Mouse (Mus musculus) heart, postnatal 14 days (tissue): ENCODE data around the gene Rhobtb1. TPM values are rescaled to one million over a fixed set of nuclear protein-coding genes. Genes with fewer than 3 reads are reported as not detected.
A peak's percentile ranks its signal among the peaks of the same experiment; 100 is the strongest.

Experiments used
- DNase-seq, 2 experiments: peaks; one replicate each; pipeline ENCODE4 v3.0.0; 2021 to 2022
- intact Hi-C: fragments of 180-260 bp; cut with DNase I; formaldehyde crosslinking; loops from one replicate; pipeline ENCODE4 v1.15.1; 2025
- long read RNA-seq, 2 experiments: library from polyadenylated mRNA; stranded (forward); transcript quantifications; one replicate each; pipeline ENCODE4 v2.0.0; 2021
- total RNA-seq, 2 experiments: library from RNA; stranded (reverse); gene quantifications; 2 replicates each; pipeline ENCODE4 v1.2.3; 2021

Rhobtb1 gene
- 100 to 1,000 TPM; 136 TPM for total RNA-seq
- long read RNA-seq, experiment 1, full-length matches to known transcripts, result 25 of 50 reads
- long read RNA-seq, experiment 1, partial matches to known transcripts, result 13 of 50 reads
- long read RNA-seq, experiment 1, other reads (novel, unspliced or antisense), result 12 of 50 reads
- long read RNA-seq, experiment 2, full-length matches to known transcripts, result 10 of 29 reads
- long read RNA-seq, experiment 2, partial matches to known transcripts, result 7 of 29 reads
- long read RNA-seq, experiment 2, other reads (novel, unspliced or antisense), result 12 of 29 reads

- intact Hi-C loops, result no loop called here
- DNase-seq, result no peak
Observed at GRCm38 (mm10) chr10:69151045-69151444, at the start of gene Rhobtb1. Gene Rhobtb1, plus strand, starts transcription at chr10:69151434.

DNA sequence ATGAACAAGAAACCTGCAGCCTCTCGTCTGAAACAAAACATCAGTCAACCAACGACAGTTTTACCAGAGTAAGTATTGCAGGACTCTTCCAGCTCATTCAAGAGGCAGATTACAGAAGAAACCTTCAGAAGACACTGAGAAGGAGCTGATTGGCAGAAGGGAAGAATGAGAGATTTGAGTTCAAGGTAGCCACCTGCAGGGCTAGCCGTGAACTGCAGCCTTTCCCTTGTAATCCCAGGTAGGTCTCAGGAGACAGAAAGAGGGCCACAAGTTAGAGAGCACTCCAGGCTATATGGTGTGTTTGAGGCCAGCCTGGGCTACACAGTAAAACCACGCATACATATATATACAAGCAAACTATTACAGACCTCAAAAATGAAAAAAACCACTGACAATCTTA lies 49.2 kb upstream of the Rhobtb1 start:
- intact Hi-C loops, result no loop called here
- peak; percentile 18 to 45 for DNase-seq

- DNase-seq, result no peak
- intact Hi-C loops, result no loop called here
Observed at GRCm38 (mm10) chr10:69104143-69104882, 46.9 kb upstream of the Rhobtb1 start.

- intact Hi-C loops, result no loop called here
Observed at GRCm38 (mm10) chr10:69104883-69105225, 46.4 kb upstream of the Rhobtb1 start.

DNA sequence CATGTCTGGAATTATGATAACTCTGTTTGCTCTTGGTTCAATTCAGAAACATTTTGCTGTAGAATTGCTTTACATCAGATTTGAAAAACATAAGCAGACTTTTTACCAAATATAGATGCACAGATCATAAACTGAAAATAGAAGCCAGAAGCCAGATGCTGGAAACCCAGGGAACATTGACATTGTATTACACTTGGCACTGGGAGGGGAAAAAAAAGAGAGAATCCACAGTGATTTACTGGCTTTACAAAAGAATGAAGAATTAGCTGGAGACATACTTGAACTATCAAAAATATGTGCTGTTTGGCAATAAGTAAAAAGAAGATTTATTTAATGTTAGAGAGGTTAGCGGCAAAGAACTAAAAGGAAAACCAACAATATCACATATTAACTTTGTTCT lies 44.4 kb upstream of the Rhobtb1 start:
- no peak for DNase-seq
- intact Hi-C loops, result no loop called here

More at GRCm38 (mm10) chr10:69104883-69105225, 46.4 kb upstream of the Rhobtb1 start:
- no peak for DNase-seq

DNA sequence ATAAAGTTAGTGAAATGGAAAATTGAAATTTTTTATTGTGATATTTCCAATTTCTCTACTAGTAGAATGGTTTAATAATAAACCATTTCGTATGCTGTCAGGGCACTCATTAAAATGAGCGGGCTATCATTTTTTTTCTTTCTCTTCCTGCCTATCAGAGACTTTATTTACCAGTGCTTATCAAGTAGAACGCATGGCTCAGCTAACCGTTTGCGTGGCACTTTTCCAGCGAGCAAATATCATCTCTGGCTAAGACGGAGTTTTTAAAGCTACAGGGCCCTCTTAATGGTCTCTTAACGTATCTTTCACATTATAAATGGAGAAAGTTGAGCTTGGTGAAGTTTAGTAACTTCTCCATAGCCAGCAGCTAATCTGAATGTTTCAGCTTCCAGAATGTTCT lies 44.0 kb upstream of the Rhobtb1 start:
- peak; percentile 17 to 21 for DNase-seq
- intact Hi-C loops, result no loop called here

GRCm38 (mm10) chr10:69114384-69114783 lies 36.9 kb upstream of the Rhobtb1 start:
- intact Hi-C loops, result loop anchor here (10.0 kb wide), 1 partner anchor 210 kb away; no protein-coding TSS in a partner anchor

GRCm38 (mm10) chr10:69117996-69118395 lies 33.2 kb upstream of the Rhobtb1 start:
- DNase-seq, result no peak
- intact Hi-C loops, result loop anchor here (10.0 kb wide), 1 partner anchor 213 kb away; no protein-coding TSS in a partner anchor

More at GRCm38 (mm10) chr10:69114384-69114783, 36.9 kb upstream of the Rhobtb1 start:
- no peak for DNase-seq

DNA sequence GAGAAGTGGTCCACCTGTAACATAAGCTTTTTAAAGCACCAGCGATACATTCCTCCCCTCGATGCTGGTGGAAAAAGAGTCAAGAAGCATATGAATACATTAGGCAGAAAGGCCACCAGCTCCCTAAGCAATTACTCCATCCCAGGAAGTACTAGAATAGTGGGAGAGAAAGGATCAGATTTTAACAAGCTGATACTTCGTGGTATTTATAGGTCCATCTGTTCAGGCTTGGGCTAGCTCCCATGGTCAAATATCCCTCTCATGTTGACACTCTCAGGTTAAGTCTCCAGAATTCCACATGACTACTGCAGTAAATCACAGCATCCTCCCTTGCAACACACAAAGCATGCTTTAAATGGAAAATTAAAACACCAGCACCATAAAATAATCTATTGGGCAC lies 32.3 kb upstream of the Rhobtb1 start:
- DNase-seq, result no peak
- intact Hi-C loops, result loop anchor here (10.0 kb wide), 1 partner anchor 214 kb away; no protein-coding TSS in a partner anchor

DNA sequence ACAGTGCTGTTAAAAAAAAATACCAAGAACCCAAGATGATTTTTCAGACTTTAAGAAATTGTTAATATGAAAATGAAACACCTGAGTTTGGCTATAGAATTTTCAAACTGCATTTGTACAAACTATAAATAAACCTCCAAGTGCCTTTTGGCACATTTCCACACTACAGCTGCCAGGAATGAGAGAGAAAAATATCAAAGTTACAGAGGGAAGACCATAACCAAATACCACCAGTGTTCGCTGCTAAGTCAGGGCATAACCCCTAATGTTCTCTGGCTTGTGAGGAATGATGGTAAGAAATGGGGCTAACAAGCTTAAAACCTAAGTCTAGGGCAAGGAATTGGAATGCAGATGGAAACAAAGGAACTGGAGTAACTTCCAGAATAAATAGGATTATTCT lies 31.8 kb upstream of the Rhobtb1 start:
- no peak for DNase-seq
- intact Hi-C loops, result loop anchor here (10.0 kb wide), 1 partner anchor 215 kb away; no protein-coding TSS in a partner anchor

- intact Hi-C loops, result no loop called here
Observed at GRCm38 (mm10) chr10:69126546-69126945, 24.7 kb upstream of the Rhobtb1 start.

GRCm38 (mm10) chr10:69128531-69128930 lies 22.7 kb upstream of the Rhobtb1 start:
- no peak for DNase-seq
- intact Hi-C loops, result no loop called here

More at GRCm38 (mm10) chr10:69126546-69126945, 24.7 kb upstream of the Rhobtb1 start:
- DNase-seq, result no peak

DNA sequence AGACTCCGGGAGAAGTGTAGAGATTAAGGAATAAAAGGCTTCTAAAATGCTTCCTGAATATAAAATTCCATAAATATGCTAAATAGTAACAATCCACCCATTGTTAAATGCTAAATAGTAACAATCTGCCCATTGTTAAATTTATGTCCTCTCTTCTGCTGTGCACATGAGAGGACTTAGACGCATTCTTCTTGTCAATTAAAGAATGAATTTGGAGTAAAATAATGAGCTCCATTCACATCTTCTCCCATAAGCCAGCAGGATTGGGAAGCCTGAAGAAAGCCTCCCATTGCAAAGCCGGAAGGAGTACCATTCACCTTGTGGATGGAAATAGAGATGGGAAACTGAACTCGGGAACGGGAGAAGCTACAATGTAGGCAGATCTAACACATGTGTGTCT lies 20.6 kb upstream of the Rhobtb1 start:
- DNase-seq, result no peak
- intact Hi-C loops, result no loop called here

GRCm38 (mm10) chr10:69134356-69134755 lies 16.9 kb upstream of the Rhobtb1 start:
- no peak for DNase-seq

GRCm38 (mm10) chr10:69136241-69136828 lies 14.9 kb upstream of the Rhobtb1 start:
- intact Hi-C loops, result no loop called here

More at GRCm38 (mm10) chr10:69134356-69134755, 16.9 kb upstream of the Rhobtb1 start:
- intact Hi-C loops, result no loop called here

GRCm38 (mm10) chr10:69149252-69149651 lies 2.0 kb upstream of the Rhobtb1 start:
- intact Hi-C loops, result no loop called here
- DNase-seq, result no peak

More at GRCm38 (mm10) chr10:69136241-69136828, 14.9 kb upstream of the Rhobtb1 start:
- no peak for DNase-seq

DNA sequence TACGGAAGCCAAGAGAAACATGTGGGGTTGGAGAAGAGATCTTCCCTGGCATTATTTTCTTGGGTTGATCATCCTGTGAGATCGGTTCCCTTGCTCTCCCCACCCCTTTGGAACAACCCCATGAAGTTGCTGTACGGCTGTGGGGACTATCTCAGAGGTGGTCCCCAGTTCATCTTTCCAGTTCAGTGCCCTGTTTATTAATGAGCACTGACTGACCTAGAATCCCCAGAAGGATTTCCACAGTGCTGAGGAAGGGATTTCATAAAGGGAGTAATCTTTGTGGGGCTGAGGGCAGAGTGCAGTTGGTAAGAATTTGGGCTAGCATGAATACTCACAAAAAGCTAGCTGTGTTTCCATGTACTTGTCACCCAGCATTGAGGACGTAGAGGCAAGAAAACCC lies 1.7 kb downstream of the Rhobtb1 start:
- DNase-seq, result no peak
- intact Hi-C loops, result no loop called here

DNA sequence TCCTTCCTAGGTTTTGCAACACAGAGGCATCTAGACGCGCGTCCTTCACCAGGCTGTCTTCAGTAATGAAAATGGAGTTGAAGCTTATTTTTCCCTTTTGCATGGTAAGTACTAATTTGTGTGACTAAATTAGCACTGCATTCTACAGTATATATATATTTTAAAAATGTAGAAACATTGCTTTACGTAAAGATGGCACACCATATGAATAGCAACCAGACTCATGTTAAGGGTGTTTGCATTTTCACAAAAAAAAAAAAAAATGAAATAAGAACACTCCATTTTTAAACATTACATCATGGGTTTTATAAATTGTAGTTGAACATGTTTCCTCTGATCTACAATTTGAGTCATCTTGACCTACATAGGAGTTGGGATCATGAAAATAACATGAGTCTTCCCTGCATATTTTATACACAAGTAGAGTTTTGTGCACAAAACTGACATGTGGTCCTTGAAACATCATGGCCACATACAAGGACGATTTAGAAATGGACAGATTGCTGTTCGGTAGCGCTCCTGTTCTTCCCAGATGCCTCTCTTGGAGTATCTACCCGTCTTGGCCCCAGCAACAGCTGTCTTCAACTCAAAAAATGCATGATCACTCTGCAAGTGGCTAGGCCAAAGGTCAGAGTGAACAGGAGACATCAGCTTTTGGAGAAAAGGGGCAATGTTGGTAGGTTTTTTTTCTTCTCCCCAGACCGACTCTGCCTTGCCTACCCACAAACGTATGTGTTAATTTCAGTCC lies 4.4 kb downstream of the Rhobtb1 start:
- intact Hi-C loops, result no loop called here
- no peak for DNase-seq

- no peak for DNase-seq
- intact Hi-C loops, result no loop called here
Observed at GRCm38 (mm10) chr10:69156462-69156861, 5.2 kb downstream of the Rhobtb1 start.

DNA sequence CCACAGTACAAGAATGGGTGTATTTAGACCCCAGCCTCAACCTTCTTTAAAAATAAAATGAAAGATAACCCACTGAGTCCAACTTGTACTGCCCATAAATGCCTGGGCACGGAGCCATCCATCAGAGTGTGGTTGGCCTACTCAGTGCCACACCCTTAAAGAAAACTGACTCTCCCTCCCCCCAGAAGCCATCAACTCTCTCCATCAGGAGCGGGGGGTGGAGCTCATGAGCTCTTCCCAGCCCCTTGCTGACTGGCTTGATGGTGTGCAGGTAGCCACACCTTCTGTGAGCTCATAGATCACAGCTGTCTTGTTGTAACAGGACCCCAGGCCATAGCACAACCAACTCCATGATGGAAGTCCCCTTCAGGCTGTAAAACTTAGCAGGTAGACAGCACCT lies 6.2 kb downstream of the Rhobtb1 start:
- no peak for DNase-seq
- intact Hi-C loops, result no loop called here
